Mouse (Mus musculus): ENCODE measurements around the gene Fam183b. TPM values are rescaled to one million over a fixed set of nuclear protein-coding genes. Genes with fewer than 3 reads are reported as not detected.
A peak's percentile ranks its signal among the peaks of the same experiment; 100 is the strongest.
"Not testable (repeated sequence)": the region's sequence is repeated elsewhere in the genome, so short reads cannot be mapped to it uniquely, and the experiment has no call there.

Fam183b gene
- polyA plus RNA-seq (2012; rRNA removed) = 1.3 and 3.1 TPM in 2 replicates

- WGBS = 17% methylated on average over 14 of the region's 14 CpGs
- DNase-seq (ENCODE audit: low read depth, low spot score) = peak; percentile 8
These were observed at the start of gene Fam183b for GRCm38 (mm10) chr11:58801558-58802228. Fam183b (minus strand) TSS chr11:58801960.

DNA sequence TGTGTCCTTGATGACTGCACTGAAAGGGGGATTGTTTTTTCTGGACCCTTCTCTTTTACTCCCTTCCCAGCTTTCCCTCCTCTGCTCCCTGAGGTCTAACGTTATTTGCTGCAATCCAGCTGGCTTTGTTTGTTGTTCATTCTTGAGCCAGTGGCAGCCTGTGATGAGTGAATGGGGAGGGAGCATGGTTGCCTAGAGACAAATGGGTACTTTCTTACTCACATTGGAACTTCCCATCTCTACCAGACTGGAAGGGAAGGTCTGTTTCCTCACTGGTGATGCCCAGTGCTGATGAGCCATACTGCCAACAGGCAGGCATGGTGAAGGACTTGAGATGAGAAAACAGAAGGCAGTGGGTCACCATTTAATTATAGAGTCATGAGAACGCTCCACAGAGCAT, 48.0 kb upstream of the Fam183b start:
- DNase-seq (ENCODE audit: low read depth, low spot score) = no peak
- 68% methylated on average over 2 of the region's 2 CpGs for WGBS

GRCm38 (mm10) chr11:58847636-58848035, 45.9 kb upstream of the Fam183b start:
- 38% methylated on average over 9 of the region's 9 CpGs for WGBS
- DNase-seq (ENCODE audit: low read depth, low spot score) = no peak

DNA sequence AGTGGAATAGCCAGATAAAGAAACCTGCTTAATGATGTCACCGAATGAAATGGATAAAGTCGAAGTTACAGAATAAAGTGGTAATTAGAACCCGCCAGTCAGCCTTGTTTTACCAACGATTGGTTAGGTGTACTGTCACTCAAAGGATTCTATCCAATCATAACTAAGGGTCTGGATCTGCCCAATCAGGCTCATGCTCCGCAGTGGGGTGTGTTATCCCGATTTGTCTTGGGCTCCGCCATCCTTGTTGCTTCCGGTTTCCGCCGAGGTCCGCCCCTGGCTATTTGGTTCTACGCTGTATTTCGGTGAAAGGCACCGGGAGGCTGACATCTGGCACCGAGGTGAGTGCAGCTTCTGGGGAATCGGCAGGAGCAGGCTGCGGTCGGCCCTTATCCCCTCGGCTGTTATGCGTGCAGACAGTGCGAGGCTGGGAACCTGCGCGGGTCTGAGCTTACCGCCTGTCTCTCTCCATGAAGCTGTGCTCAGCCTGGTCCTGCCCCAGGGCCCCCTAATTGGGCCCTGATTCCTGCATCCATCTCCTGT, 45.2 kb upstream of the Fam183b start, which contains the start of gene Gm12258:
Gene Gm12258 (plus strand): TSS at position 240 of the 543 bp plus-strand sequence.
- peak; percentile 98 for DNase-seq (ENCODE audit: low read depth, low spot score)
- WGBS = under 1% methylated on average over 24 of the region's 24 CpGs

DNA sequence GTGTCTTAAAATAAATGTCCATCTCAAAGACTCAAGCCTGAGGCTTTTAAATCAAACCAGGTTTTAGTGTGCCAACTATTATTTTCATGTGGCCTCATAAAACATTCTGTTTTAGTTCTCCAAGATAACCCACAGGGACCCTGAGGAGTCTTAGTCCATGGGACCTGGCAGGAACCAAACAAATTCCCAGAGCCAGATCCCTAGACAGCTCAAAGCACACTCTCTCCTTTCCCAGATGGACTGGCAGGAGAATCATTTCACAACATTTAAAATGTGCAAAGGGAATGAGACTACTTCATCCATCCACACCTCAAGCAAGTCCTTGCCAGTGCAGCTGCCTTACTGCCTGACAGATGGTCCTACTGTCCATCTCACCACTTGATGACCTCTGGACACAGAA, 37.2 kb upstream of the Fam183b start, which contains the start of gene Olfr311:
Gene Olfr311 (plus strand): TSS at position 301 of the 400 bp plus-strand sequence.
- DNase-seq (ENCODE audit: low read depth, low spot score) = not testable (repeated sequence)

- DNase-seq (ENCODE audit: low read depth, low spot score) = not testable (repeated sequence)
- 61% methylated on average over 3 of the region's 3 CpGs for WGBS
These were observed 30.8 kb upstream of the Fam183b start for GRCm38 (mm10) chr11:58832541-58832940.

GRCm38 (mm10) chr11:58829764-58830163, 28.0 kb upstream of the Fam183b start:
- WGBS = 76% methylated on average over 3 of the region's 3 CpGs
- no peak for DNase-seq (ENCODE audit: low read depth, low spot score)

GRCm38 (mm10) chr11:58828937-58829336, 27.2 kb upstream of the Fam183b start, which contains the start of gene Olfr312:
Olfr312 (plus strand) TSS chr11:58829237.
- DNase-seq (ENCODE audit: low read depth, low spot score) = not testable (repeated sequence)

GRCm38 (mm10) chr11:58815676-58816075, 13.9 kb upstream of the Fam183b start:
- DNase-seq (ENCODE audit: low read depth, low spot score) = no peak
- WGBS = 70% methylated on average over 1 of the region's 1 CpGs

DNA sequence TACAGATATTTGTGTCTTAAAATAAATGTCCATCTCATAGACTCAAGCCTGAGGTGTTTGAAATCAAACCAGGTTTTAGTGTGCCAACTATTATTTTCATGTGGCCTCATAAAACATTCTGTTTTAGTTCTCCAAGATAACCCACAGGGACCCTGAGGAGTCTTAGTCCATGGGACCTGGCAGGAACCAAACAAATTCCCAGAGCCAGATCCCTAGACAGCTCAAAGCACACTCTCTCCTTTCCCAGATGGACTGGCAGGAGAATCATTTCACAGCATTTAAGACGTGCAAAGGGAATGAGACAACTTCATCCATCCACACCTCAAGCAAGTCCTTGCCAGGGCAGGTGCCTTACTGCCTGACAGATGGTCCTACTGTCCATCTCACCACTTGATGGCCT, 12.9 kb upstream of the Fam183b start, which contains the start of gene Olfr313:
Gene Olfr313 (plus strand): TSS at position 301 of the 400 bp plus-strand sequence.
- WGBS = 40% methylated on average over 1 of the region's 1 CpGs
- not testable (repeated sequence) for DNase-seq (ENCODE audit: low read depth, low spot score)

- DNase-seq (ENCODE audit: low read depth, low spot score) = no peak
- 10% methylated on average over 1 of the region's 1 CpGs for WGBS
These were observed 10.2 kb upstream of the Fam183b start for GRCm38 (mm10) chr11:58812001-58812400.

- no peak for DNase-seq (ENCODE audit: low read depth, low spot score)
- 21% methylated on average over 2 of the region's 2 CpGs for WGBS
These were observed 2.6 kb upstream of the Fam183b start for GRCm38 (mm10) chr11:58804393-58804792.

DNA sequence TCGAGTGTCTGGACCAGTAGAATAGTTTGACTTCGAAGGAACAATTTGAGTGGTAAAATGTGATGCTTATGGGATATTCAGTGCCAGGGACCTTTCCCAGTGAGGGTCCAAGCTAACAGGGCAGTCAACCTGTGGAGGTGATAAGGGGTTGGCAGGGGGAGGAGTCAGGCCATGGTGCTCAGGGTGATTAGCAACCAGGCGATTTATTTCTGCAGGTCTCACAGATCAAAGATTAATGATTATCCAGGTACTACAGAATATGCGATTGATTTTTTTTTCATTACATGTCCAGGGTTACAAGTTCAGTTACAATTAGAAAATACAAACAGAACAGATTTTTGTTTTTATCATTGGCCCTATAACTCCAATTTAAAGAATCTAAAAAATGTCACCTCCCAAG, 2.1 kb upstream of the Fam183b start:
- 18% methylated on average over 4 of the region's 4 CpGs for WGBS
- DNase-seq (ENCODE audit: low read depth, low spot score) = no peak

GRCm38 (mm10) chr11:58799747-58800146, 2.0 kb downstream of the Fam183b start:
- 67% methylated on average over 5 of the region's 5 CpGs for WGBS
- no peak for DNase-seq (ENCODE audit: low read depth, low spot score)

DNA sequence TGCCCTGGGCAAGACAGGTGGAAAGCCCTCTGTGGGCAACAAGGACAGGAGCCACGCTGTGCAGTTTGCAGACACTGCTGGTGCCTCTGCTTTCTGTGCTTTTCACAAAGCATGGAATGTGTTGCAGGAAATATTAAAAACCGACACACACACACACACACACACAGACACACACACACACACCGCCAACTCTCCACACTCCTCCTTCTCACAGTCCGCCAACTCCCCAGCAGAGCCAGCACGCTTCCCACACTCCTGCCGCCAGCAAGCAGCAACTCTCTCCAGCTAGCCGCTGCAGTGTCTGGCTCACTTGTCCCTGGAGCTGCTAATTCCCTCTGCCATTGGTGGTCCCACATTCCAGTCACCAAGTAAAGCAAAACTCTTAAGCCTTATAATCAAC, 4.9 kb downstream of the Fam183b start:
- no peak for DNase-seq (ENCODE audit: low read depth, low spot score)
- WGBS = 68% methylated on average over 7 of the region's 7 CpGs

GRCm38 (mm10) chr11:58795856-58796255, 5.9 kb downstream of the Fam183b start:
- WGBS = 86% methylated on average over 2 of the region's 2 CpGs
- DNase-seq (ENCODE audit: low read depth, low spot score) = no peak

DNA sequence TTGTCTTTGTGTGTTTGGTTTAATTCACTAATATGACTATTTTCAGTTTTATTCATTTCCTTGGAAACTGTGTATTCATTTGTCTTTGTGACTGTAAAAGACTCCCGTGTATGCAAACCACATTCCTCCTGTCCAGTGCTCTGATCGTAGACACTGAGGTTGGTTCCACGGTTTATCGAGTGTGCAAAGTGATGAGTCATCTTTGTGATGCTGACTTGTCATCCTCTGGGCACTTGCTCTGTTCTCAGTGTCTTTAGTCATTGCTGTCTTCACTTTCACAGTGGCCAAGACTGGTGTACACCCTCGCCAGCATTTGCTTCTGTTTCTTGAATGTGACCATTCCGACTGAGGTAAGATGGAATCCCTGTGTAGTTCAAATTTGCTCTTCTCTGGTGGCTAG, 11.1 kb downstream of the Fam183b start:
- DNase-seq (ENCODE audit: low read depth, low spot score) = no peak
- WGBS = 62% methylated on average over 6 of the region's 6 CpGs

GRCm38 (mm10) chr11:58790053-58790452, 11.7 kb downstream of the Fam183b start:
- WGBS = 34% methylated on average over 2 of the region's 2 CpGs
- no peak for DNase-seq (ENCODE audit: low read depth, low spot score)

- no peak for DNase-seq (ENCODE audit: low read depth, low spot score)
- 16% methylated on average over 3 of the region's 3 CpGs for WGBS
These were observed 12.2 kb downstream of the Fam183b start for GRCm38 (mm10) chr11:58789532-58789931.

GRCm38 (mm10) chr11:58788346-58788745, 13.4 kb downstream of the Fam183b start:
- 65% methylated on average over 8 of the region's 8 CpGs for WGBS
- no peak for DNase-seq (ENCODE audit: low read depth, low spot score)

GRCm38 (mm10) chr11:58787651-58788050, 14.1 kb downstream of the Fam183b start:
- no peak for DNase-seq (ENCODE audit: low read depth, low spot score)
- WGBS = 79% methylated on average over 10 of the region's 10 CpGs

Data from large intestine, adult 2 months (tissue).